15 mouse cellular contexts compared by ENCODE assay signal in the genomic region with DNA sequence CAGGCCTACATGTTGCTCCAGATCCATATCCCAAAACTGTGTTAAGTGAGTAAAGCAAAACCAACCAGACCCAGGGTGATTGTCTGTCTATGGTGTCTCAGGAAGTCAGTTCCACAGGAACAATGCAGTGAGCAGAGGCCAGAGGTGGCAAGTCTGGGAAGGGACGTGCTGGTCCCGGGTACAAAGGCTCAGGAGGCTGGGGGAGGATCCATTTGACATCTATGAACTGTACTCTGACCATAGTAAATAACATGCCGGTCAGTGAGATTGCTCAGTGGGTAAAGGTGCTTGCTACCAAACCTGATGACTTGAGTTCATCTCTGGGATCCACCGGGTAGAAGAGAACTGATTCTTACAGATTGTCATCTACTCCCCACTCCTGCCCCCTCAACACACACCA. TPM values are rescaled to one million over a fixed set of nuclear protein-coding genes. Genes with fewer than 3 reads are reported as not detected.
"Had no signal": no experiment of that assay in that cellular context is flagged by ENCODE, and none has a peak within 500 bp of the region (broad histone marks: within the 10 kb centered on the region; RNA-seq: fewer than 3 reads in every experiment).

No protein-coding gene starts in this region.

- DNase-seq: kidney, adult 18-20 months; kidney, adult 9 months; kidney, postnatal 14 days; kidney, postnatal 4 days; left cerebral cortex, postnatal 4 days; lung, postnatal 36 days; midbrain, embryonic 14.5 days; thymus, postnatal 25 days had no signal

- H3K9ac ChIP-seq: limb, embryonic 12.5 days; limb, embryonic 15.5 days; stomach, embryonic 15.5 days had no signal

- H3K27me3 ChIP-seq: stomach, embryonic 15.5 days had no signal

- H3K9me3 ChIP-seq: limb, embryonic 12.5 days; limb, embryonic 15.5 days; stomach, embryonic 15.5 days had no signal

- H3K27ac ChIP-seq: hindbrain, postnatal 0 days; limb, embryonic 12.5 days; limb, embryonic 15.5 days had no signal

- H3K36me3 ChIP-seq: limb, embryonic 12.5 days; limb, embryonic 15.5 days; stomach, embryonic 15.5 days had no signal

- ATAC-seq: hindbrain, postnatal 0 days; inflammation-experienced regulatory T-cells, adult 6 months; intestine, embryonic 16.5 days had no signal

- H3K4me3 ChIP-seq: limb, embryonic 12.5 days; limb, embryonic 15.5 days; stomach, embryonic 15.5 days had no signal

- H3K4me2 ChIP-seq: limb, embryonic 12.5 days; limb, embryonic 15.5 days; midbrain, embryonic 11.5 days; stomach, embryonic 15.5 days had no signal

- H3K4me1 ChIP-seq: limb, embryonic 12.5 days; limb, embryonic 15.5 days had no signal

RNA-seq across cellular contexts. Expression of gene Adgrd1, which starts 3.4 kb away (rescaled TPM):
- polyA plus RNA-seq: limb, embryonic 12.5 days had no signal
